Mouse (Mus musculus) layer of hippocampus, adult 9-11 months (tissue): ENCODE results near the gene Pknox2.

Experiments
- DNase-seq: peaks from one replicate; pipeline ENCODE4 v3.0.0; 2022

The Pknox2 gene

GRCm38 (mm10) chr9:37139514-37139913 is 7.7 kb downstream of the Pknox2 start:
- no peak for DNase-seq

DNA sequence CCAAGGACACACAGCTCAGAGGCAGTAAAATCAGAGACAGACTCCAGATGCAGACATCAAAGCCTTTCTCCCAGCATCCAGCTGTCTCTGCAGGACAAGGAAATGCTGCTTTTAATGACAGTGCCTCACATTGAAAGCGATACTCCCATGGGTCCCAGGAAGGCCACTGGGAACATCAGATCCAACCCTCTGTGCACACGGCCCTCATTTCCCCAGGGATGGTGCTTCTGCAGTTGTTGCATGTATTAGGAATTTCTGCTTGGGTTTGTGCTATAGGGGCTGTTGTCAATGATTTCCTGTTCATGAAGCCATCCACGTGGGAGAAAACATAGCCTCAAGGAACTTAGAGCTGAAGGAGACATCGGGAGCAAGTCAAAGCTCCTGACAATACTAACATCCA is 8.3 kb downstream of the Pknox2 start:
- no peak for DNase-seq

- DNase-seq: no peak
Measured at GRCm38 (mm10) chr9:37136340-37136739, 10.9 kb downstream of the Pknox2 start.

GRCm38 (mm10) chr9:37133495-37133894 is 13.7 kb downstream of the Pknox2 start:
- no peak for DNase-seq

DNA sequence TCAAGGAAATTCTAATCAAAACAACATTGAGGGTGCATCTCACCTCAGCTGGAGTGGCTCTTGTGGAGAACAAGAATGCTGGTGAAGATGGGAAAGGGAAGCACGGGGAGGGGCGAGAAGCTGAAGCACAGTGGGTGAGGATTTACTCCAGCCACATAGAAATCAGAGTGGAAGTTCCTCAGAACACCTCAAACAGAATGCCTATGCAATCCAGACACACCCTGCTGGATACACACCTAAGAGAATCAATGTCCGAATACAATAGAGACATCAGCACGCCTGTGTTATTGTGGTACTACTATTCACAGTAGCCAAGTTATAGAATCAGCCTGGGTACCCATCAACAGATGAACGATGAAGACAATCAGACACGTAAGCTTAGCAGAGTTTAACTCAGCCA is 18.2 kb downstream of the Pknox2 start:
- no peak for DNase-seq

GRCm38 (mm10) chr9:37126197-37126596 is 21.0 kb downstream of the Pknox2 start:
- no peak for DNase-seq

DNA sequence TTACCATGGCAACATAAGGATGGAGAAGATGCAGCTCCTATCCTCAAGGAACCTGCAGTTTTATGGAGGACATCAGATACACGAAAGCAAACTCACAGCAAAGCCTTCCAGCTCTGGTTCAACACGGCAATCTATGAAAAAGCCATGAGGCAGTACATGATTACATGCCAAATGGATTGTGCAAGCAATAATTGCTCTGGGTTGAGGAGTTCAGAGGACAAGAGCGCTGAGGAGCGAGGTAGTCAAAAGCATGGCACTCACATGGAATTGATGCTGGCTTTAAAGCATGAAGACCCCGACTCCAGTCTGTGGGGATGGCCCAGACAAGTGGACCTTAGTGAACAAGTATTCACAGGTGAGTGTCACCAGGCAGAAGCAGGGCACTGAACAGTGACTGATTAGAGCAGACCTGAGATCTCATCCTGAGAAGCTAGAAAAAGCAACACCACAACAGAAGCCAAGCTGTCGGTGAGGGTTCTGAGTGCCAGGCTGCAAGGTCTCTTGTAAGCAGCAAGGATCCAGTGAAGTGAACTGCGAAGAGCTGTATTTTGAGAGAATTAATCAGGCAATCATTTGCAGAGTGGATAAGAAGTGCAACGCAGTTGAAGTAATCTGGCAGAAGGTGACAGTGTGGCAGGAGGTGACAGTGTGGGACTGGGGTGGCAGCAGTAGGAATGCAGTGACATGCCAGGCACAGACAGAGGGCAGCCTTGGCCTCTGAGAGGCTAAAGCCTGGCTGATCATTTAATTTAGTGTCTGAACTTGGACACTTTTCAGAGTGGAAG is 22.3 kb downstream of the Pknox2 start:
- DNase-seq: no peak

- no peak for DNase-seq
Measured at GRCm38 (mm10) chr9:37123384-37123783, 23.8 kb downstream of the Pknox2 start.

GRCm38 (mm10) chr9:37122971-37123370 is 24.2 kb downstream of the Pknox2 start:
- DNase-seq: no peak

- DNase-seq: no peak
Measured at GRCm38 (mm10) chr9:37122381-37122780, 24.8 kb downstream of the Pknox2 start.

DNA sequence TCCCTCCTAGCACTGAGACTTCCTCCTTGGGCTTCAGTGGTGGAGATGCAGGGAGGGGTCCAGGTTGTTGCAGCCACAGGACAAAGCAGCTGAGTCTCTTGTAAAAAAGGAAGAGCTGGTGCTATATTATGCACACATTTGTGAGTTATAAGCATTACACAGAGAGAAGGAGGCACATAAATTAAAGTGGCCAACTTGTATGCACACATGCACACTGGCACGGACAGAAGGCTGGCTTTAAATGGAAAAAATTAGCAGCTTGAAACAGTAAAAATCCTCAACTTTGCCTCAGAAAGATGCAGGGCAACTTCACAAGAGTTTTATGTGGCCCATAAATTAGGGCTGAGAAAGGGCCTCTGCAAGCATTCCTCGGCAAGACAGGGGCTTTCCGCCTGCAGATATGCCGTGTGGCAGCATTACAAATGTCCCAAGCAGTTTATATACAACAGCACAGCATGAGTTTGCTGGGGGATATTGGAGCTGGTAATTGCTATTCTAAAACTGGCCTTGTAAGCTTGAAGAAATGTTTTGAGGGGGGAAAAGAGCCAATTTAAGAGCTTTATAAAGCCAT is 25.4 kb downstream of the Pknox2 start:
- no peak for DNase-seq

DNA sequence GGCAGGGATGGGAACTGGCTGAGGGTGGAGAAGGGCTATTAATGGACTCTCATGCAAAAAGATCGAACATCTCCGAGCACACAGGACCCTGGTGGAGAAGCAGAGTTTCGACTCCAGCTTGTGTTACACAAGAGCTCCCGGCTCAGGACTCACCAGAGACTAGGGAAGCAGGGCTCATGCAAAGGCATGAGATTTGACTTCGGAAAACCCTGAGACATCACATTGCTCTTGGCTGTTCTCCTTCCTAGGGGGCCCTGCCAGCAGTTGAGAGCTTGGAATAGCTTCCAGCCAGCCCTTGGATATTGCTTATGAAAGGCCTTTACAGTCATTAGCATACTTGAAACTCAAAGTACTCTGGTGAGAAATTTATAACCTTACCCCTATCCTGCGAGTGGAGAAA is 26.4 kb downstream of the Pknox2 start:
- DNase-seq: no peak

- DNase-seq: no peak
Measured at GRCm38 (mm10) chr9:37117529-37117928, 29.7 kb downstream of the Pknox2 start.

DNA sequence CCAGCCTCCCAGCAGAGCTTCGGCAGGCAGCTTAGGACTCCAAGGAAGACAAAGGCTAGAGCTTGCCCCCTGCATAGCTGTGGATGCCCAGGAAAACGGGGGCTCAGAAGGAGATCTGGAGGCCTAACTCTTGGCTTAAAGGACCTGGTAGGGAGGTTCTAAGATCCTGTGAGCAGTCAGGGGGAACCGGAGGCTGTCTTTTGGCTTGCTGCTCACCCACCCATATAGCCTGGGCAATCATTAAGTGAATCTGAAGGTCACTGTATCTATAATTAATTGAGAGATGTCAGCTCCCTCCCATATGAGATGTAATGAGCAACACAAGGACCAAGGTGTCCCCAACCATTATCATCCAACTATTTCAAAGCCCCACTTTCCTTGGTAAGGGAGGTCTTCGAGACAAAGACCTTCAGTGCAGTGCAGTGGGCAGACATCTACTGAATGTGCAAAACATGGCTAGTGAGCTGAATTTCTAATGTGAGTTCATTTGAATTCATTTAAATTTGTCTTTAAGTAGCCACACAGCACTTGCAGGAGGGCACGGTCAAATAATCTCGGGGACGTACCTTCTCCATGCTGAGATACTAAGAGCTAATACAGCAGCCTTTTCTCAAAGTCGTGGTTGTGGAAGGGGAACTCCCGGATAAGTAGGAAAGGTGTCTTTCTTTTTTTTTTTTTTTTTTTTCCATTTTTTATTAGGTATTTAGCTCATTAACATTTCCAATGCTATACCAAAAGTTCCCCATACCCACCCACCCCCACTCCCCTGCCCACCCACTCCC is 30.4 kb downstream of the Pknox2 start:
- no peak for DNase-seq

DNA sequence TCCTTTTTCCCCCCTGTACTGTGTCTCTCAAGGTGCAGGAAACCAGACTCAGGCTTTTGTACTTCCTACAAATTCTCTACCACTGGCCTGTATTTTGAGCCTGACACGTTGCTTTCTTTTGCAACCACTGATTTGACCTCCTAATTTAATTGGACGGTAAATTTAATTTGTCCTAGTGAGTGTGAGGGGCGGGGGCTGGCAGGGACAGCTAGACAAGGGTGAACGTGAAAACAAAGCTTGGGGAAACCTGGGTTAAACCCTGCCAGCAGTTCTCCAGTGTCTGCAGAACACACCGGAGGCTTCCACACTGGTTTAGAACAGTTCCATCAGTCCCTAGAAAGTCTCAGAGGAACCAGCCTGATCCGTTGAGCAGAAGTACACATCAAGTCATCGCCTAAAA is 31.4 kb downstream of the Pknox2 start:
- no peak for DNase-seq

DNA sequence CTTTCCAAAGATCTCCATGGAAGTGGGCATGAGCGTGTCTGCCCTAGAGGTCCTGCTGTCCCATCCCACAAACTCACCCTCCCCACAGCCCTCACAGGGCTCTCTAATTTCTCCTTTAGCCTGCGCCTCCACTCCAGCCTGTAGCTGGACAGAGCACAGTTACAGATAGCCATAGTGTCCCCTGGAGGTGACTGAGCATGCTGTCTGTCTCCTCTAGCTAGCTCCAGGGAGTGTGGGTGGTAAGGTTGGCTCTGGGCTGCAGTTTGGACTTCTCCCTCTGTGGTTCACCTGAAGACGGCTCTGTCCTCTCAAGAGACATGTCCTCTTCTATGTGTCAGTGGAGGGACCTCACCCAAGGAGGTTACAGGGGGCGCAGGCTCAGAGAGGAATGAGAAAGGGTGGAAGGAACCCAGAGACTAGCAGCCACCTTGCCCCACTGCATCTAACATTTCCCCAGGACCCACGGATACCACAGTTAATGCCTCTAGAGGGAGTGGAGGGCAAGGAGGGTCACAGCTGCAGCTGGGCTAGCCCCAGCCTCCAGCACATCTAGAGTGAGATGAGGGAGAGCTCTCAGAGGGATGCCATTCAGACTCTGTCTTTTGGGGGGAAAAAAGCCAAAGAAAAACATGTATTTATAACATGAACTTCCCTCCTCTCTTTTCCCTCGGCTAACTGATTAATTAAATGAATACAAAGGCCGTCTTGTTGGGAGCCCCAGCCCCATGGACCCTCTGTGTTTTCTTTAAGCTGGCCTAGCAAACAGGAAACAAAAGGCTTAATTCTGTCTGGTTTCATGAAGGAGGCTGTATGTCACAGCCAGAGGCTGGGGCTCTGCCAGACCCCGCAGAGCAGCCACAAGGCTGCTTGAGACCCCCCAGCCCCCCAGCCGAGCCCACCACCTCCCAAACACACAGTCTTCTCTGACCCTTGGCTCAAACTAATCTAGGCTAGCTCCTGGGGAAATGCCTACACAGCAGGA is 32.6 kb downstream of the Pknox2 start:
- no peak for DNase-seq

- no peak for DNase-seq
Measured at GRCm38 (mm10) chr9:37107546-37107945, 39.7 kb downstream of the Pknox2 start.

DNA sequence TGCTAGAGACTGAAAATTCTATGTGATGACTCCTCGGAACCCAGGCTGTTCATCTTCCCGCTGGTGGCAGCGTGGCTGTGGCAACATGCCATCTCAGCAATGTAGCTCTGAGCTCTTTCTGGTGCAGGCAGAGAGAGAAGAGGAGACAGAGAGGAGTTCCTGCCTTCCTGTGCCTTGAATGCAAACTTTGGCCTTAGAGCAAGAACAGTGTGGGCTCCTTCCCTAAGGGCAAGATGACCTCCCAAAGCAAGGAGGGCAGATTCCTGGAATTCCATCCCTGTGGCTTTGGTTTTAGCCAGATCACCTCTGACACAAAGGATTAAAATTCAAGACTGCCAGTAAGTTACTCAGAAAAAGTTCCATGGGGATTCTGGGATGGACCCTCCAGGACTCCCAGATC is 40.4 kb downstream of the Pknox2 start:
- no peak for DNase-seq

GRCm38 (mm10) chr9:37104249-37104648 is 43.0 kb downstream of the Pknox2 start:
- DNase-seq: no peak

- no peak for DNase-seq
Measured at GRCm38 (mm10) chr9:37103778-37104177, 43.4 kb downstream of the Pknox2 start.

DNA sequence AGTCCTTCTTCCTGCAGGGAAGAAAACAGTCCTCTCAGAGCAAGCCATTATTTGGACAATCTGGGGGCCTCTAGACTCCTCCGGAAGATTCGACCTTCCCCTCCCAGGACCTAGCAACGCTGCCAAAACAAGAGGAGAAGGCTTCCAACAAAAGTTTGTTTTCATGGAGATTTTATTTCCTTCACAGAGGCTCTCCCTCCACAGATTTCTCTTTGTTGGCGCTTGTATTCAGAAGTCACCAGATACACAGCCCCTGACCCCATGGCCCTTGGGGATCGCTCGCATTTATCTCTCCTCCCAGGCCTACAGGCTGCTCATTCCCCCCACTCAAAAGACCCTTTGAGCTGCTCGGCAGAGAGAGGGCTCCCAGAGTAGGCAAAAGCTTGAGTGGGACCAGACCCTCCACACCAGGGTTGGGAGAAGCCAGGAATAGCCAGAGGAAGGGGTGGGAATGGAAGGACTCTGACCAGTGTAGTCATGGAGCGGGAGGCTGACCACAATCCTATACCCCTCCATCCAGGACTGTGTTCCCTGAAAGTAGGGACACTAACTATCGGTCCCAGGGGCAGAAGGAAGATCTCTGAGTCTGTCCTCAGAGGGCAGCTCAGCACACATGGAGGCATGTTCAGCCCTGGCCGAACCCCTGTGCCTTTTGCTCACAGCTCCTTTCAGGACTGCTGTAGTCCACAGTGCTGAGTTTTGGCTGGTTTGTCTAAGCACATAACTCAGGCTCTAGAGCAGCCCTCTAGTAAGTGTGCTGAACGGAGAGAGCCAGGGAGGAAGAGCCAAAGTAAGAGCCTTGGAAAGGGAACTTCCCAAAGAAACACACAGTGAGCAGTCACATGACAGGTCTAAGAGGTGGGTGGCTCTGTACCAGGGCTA is 45.9 kb downstream of the Pknox2 start:
- DNase-seq: no peak

DNA sequence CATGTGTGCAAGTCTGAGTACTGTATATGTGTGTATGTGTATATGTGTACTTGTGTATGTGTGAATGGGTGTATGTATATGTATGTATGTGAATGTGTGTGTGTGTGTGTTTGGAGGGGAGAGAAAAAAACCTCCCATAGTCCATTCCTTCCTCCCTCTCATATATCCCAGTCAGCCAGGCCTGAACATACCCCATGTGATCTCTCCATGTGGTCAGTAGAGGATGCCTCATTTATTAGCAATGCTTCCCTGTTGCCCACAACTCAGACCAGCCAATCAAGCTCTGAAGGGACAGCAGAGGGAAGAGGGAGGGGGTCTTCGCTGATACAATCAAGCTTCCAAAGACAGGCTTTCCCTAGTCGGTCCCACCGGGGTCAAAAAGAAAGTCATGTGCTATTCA is 47.6 kb downstream of the Pknox2 start:
- DNase-seq: no peak
